Mouse (Mus musculus): Measurements from ENCODE around the gene Nfrkb.

DNA sequence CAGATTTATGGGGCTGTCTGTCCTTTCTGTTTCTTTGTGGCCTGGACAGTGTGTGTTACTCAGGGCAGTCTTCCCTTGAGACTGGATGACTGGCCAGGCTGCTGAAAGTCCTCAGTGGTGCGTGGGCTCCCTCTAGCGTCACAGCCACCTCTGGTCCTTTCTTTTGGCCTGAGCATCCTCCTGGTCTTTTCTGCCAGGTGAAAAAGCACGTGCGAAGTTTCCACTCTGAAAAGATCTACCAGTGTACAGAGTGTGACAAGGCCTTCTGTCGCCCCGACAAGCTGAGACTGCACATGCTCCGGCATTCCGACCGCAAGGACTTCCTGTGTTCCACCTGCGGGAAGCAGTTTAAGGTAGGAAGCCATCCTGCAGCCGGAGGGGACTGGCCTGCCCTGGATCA lies 37.1 kb upstream of the Nfrkb start:
- TF ChIP-seq POLR2A (IDR thresholded peaks at IDR 0.05; ENCODE audit: insufficient read depth, low read depth, low read length): no peak
- TF ChIP-seq CTCF (IDR thresholded peaks at IDR 0.05; ENCODE audit: insufficient read depth, low read depth, low read length): peak; percentile 87

Data from olfactory bulb, adult 2 months (tissue).